Mouse (Mus musculus) cortical plate, adult 2 months (tissue): ENCODE data around the gene Zfp809.

ENCODE experiments used
- CTCF ChIP-seq: fragments of 200-500 bp; IDR thresholded peaks from 2 replicates; pipeline ENCODE4 v1.5.1; 2011; ENCODE audit warnings: mild to moderate bottlenecking, control low read depth, low read length; ENCODE audit not compliant: insufficient read depth; ENCODE audit errors: extremely low read depth
- POLR2A ChIP-seq: fragments of 200-500 bp; IDR thresholded peaks from 2 replicates; pipeline ENCODE4 v1.6.1; 2011; ENCODE audit warnings: mild to moderate bottlenecking, low read length, control low read depth; ENCODE audit not compliant: insufficient read depth; ENCODE audit errors: extremely low read depth

DNA sequence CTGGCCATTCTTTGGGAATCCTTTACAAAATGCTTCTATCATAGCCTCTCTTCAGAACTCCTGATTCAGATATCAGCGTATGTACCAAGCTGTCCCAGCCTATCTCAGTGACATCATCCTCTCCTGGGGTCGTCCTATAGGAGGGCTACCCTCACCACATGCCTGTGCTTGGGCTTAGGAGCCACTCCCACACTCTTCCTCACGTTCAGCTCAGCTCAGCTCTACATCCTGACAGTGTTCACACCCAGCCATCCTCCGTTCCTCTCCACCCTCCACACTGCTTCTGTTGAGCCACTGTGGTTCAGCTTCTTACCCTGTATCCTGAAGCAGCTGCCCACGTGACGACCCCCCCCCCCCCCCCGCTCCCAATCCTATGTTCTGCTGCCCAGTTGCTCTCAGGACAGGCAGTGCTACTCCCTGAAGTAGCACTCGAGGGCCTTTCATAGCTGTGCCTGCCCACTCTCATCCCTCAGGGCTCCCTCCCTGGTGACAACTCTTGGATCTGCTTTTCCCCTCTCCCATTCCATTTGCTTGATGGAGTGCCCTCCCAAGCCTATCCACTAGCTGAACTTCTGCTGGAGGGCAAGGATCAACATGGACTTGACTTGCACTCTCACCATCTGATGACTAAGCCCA, 7.5 kb upstream of the Zfp809 start:
- no peak for TF ChIP-seq POLR2A
- no peak for TF ChIP-seq CTCF
